Mouse (Mus musculus): Measurements from ENCODE around the gene Aagab. TPM values are rescaled to one million over a fixed set of nuclear protein-coding genes. Genes with fewer than 3 reads are reported as not detected.

The Aagab gene
- total and polyA plus RNA-seq, 2 experiments from 2014 or later = 46.7 to 51.0 TPM

GRCm38 (mm10) chr9:63644011-63644410 lies 41.6 kb downstream of the Aagab start:
- Histone ChIP-seq H3K4me1 (ENCODE audit: insufficient read depth) (no peaks in the 10 kb centered on the region), H3K27me3 (ENCODE audit: insufficient read depth, low read length) (no peaks in the 10 kb centered on the region), H3K4me3 (ENCODE audit: low read depth, low read length) (no peak overlapping the region), H3K4me2 (ENCODE audit: low read depth) (no peak overlapping the region), H3K9me3 (ENCODE audit: low read length) (no peaks in the 10 kb centered on the region), H3K9ac (no peak overlapping the region), H3K36me3 (ENCODE audit: insufficient read depth) (peaks cover 31% of the 10 kb centered on the region; the same call in 1 of the 2 replicates), H3K27ac (ENCODE audit: low read depth, low read length) (no peak overlapping the region)
- no peak for TF ChIP-seq CTCF (IDR thresholded peaks at IDR 0.05; ENCODE audit: low read depth)
- WGBS = 97% methylated on average over 6 of the region's 6 CpGs
- DNase-seq = no peak
- no peak for ATAC-seq

- DNase-seq = no peak
- no peak overlapping the region for H3K9ac ChIP-seq
- no peak overlapping the region for H3K4me2 ChIP-seq (ENCODE audit: low read depth)
- no peak overlapping the region for H3K4me3 ChIP-seq (ENCODE audit: low read depth, low read length)
- TF ChIP-seq CTCF (IDR thresholded peaks at IDR 0.05; ENCODE audit: low read depth) = no peak
- H3K36me3 ChIP-seq (ENCODE audit: insufficient read depth) = peaks cover 26% of the 10 kb centered on the region; the same call in 1 of the 2 replicates
- WGBS = 83% methylated on average over 8 of the region's 8 CpGs
- ATAC-seq = no peak
- no peak overlapping the region for H3K27ac ChIP-seq (ENCODE audit: low read depth, low read length)
- no peaks in the 10 kb centered on the region for H3K27me3 ChIP-seq (ENCODE audit: insufficient read depth, low read length)
- H3K4me1 ChIP-seq (ENCODE audit: insufficient read depth) = no peaks in the 10 kb centered on the region
- H3K9me3 ChIP-seq (ENCODE audit: low read length) = no peaks in the 10 kb centered on the region
Observed at GRCm38 (mm10) chr9:63645084-63645483, 42.6 kb downstream of the Aagab start.

GRCm38 (mm10) chr9:63647581-63648519 lies 45.4 kb downstream of the Aagab start:
- no peaks in the 10 kb centered on the region for H3K27me3 ChIP-seq (ENCODE audit: insufficient read depth, low read length)
- H3K4me3 ChIP-seq (ENCODE audit: low read depth, low read length) = no peak overlapping the region
- no peaks in the 10 kb centered on the region for H3K9me3 ChIP-seq (ENCODE audit: low read length)

GRCm38 (mm10) chr9:63648520-63648918 lies 46.1 kb downstream of the Aagab start:
- no peak for TF ChIP-seq CTCF (IDR thresholded peaks at IDR 0.05; ENCODE audit: low read depth)
- H3K27me3 ChIP-seq (ENCODE audit: insufficient read depth, low read length) = no peaks in the 10 kb centered on the region
- DNase-seq (no peak), ATAC-seq (no peak)
- WGBS = 78% methylated on average over 9 of the region's 9 CpGs
- H3K4me1 ChIP-seq (ENCODE audit: insufficient read depth) = no peaks in the 10 kb centered on the region
- H3K4me3 ChIP-seq (ENCODE audit: low read depth, low read length) = no peak overlapping the region
- no peak overlapping the region for H3K27ac ChIP-seq (ENCODE audit: low read depth, low read length)
- peaks cover 14% of the 10 kb centered on the region; the same call in 1 of the 2 replicates for H3K36me3 ChIP-seq (ENCODE audit: insufficient read depth)
- H3K9me3 ChIP-seq (ENCODE audit: low read length) = no peaks in the 10 kb centered on the region
- H3K4me2 ChIP-seq (ENCODE audit: low read depth) = no peak overlapping the region
- H3K9ac ChIP-seq = no peak overlapping the region

More at GRCm38 (mm10) chr9:63647581-63648519, 45.4 kb downstream of the Aagab start:
- no peak for DNase-seq
- no peak overlapping the region for H3K27ac ChIP-seq (ENCODE audit: low read depth, low read length)
- H3K4me2 ChIP-seq (ENCODE audit: low read depth) = no peak overlapping the region
- peaks cover 14% of the 10 kb centered on the region; the same call in 1 of the 2 replicates for H3K36me3 ChIP-seq (ENCODE audit: insufficient read depth)
- no peak for ATAC-seq
- no peaks in the 10 kb centered on the region for H3K4me1 ChIP-seq (ENCODE audit: insufficient read depth)
- 76% methylated on average over 9 of the region's 9 CpGs for WGBS
- H3K9ac ChIP-seq = no peak overlapping the region
- no peak for TF ChIP-seq CTCF (IDR thresholded peaks at IDR 0.05; ENCODE audit: low read depth)

GRCm38 (mm10) chr9:63649841-63650545 lies 47.5 kb downstream of the Aagab start:
- H3K4me1 ChIP-seq (ENCODE audit: insufficient read depth) = no peaks in the 10 kb centered on the region
- no peak overlapping the region for H3K27ac ChIP-seq (ENCODE audit: low read depth, low read length)
- no peak overlapping the region for H3K9ac ChIP-seq
- peaks cover 10% of the 10 kb centered on the region; the same call in 1 of the 2 replicates for H3K36me3 ChIP-seq (ENCODE audit: insufficient read depth)
- no peak for ATAC-seq
- H3K4me2 ChIP-seq (ENCODE audit: low read depth) = no peak overlapping the region
- no peaks in the 10 kb centered on the region for H3K9me3 ChIP-seq (ENCODE audit: low read length)
- H3K4me3 ChIP-seq (ENCODE audit: low read depth, low read length) = no peak overlapping the region
- no peak for DNase-seq
- H3K27me3 ChIP-seq (ENCODE audit: insufficient read depth, low read length) = no peaks in the 10 kb centered on the region
- TF ChIP-seq CTCF (IDR thresholded peaks at IDR 0.05; ENCODE audit: low read depth) = peak; percentile 45
- WGBS = 90% methylated on average over 8 of the region's 8 CpGs

- Histone ChIP-seq H3K4me3 (ENCODE audit: low read depth, low read length) (no peak overlapping the region), H3K4me2 (ENCODE audit: low read depth) (no peak overlapping the region), H3K9ac (no peak overlapping the region), H3K27ac (ENCODE audit: low read depth, low read length) (no peak overlapping the region), H3K36me3 (ENCODE audit: insufficient read depth) (peaks cover 9% of the 10 kb centered on the region; the same call in 1 of the 2 replicates), H3K27me3 (ENCODE audit: insufficient read depth, low read length) (no peaks in the 10 kb centered on the region), H3K4me1 (ENCODE audit: insufficient read depth) (no peaks in the 10 kb centered on the region), H3K9me3 (ENCODE audit: low read length) (no peaks in the 10 kb centered on the region)
- ATAC-seq (peak; percentile 23), DNase-seq (no peak)
- TF ChIP-seq CTCF (IDR thresholded peaks at IDR 0.05; ENCODE audit: low read depth) = no peak
- WGBS = 73% methylated on average over 14 of the region's 14 CpGs
Observed at GRCm38 (mm10) chr9:63650905-63651304, 48.4 kb downstream of the Aagab start.

Data from forebrain, postnatal 0 days (tissue).